Mouse (Mus musculus) forebrain, embryonic 16.5 days (tissue): ENCODE measurements around the gene Rbfox1. TPM values are rescaled to one million over a fixed set of nuclear protein-coding genes. Genes with fewer than 3 reads are reported as not detected.

Experiments used
- ATAC-seq: fragments of 200-750 bp; cut with Nextera tagmentation; 2 replicates; pipeline ENCODE4 v1.8.0; 2017; ENCODE audit warnings: mild to moderate bottlenecking, moderate library complexity
- H3K27ac ChIP-seq: fragments of 300-500 bp; sonication (generic); 2 replicates; pipeline ENCODE4 v1.5.1; 2014; ENCODE audit warnings: low read length, control low read depth
- H3K27me3 ChIP-seq: fragments of 300-500 bp; sonication (generic); replicated peaks from 2 replicates; pipeline ENCODE4 v1.6.1; 2014; ENCODE audit warnings: low read length; ENCODE audit not compliant: control insufficient read depth, insufficient read depth
- H3K36me3 ChIP-seq: fragments of 300-500 bp; sonication (generic); 2 replicates; pipeline ENCODE4 v1.6.1; 2014; ENCODE audit not compliant: control insufficient read depth, insufficient read depth
- H3K4me1 ChIP-seq: fragments of 300-500 bp; sonication (generic); replicated peaks from 2 replicates; pipeline ENCODE4 v1.6.1; 2014; ENCODE audit warnings: low read length; ENCODE audit not compliant: control insufficient read depth, insufficient read depth
- H3K4me2 ChIP-seq: fragments of 300-500 bp; sonication (generic); 2 replicates; pipeline ENCODE4 v1.6.1; 2014; ENCODE audit warnings: mild to moderate bottlenecking, low read length, control low read depth
- H3K4me3 ChIP-seq: fragments of 300-500 bp; sonication (generic); replicated peaks from 2 replicates; pipeline ENCODE4 v1.5.1; 2014; ENCODE audit warnings: mild to moderate bottlenecking, low read length, control low read depth
- H3K9ac ChIP-seq: fragments of 300-500 bp; sonication (generic); replicated peaks from 2 replicates; pipeline ENCODE4 v1.6.1; 2014; ENCODE audit warnings: low read depth, low read length, control low read depth
- H3K9me3 ChIP-seq: fragments of 300-500 bp; sonication (generic); 2 replicates; pipeline ENCODE4 v1.6.1; 2016; ENCODE audit warnings: low read length; ENCODE audit not compliant: control insufficient read depth
- WGBS: fragments of 180-500 bp; shearing (Covaris S2); extraction: QIAGEN DNeasy Blood & Tissue Kit; methylation state at CpG from one replicate; pipeline ENCODE4 v1.1.7; 2014; 5-methylcytosine and 5-hydroxymethylcytosine counted together
- polyA plus RNA-seq: library from polyadenylated mRNA; unstranded; fragments of >200 nt; fragmentation: Nextera tagmentation; extraction: Ambion mirVana; gene quantifications from 2 replicates; pipeline ENCODE4 v1.2.1, GENCODE M21; 2015

Gene Rbfox1
- polyA plus RNA-seq, 1 experiment from 2014 or later, result 210 TPM

- H3K36me3 ChIP-seq, result no peaks in the 10 kb centered on the region
- H3K27ac ChIP-seq, result no peak overlapping the region
- H3K4me1 ChIP-seq, result no peaks in the 10 kb centered on the region; the same call in 1 of the 2 replicates
- 90% methylated on average over 3 of the region's 3 CpGs for WGBS
- H3K9me3 ChIP-seq, result no peaks in the 10 kb centered on the region
- H3K9ac ChIP-seq, result no peak overlapping the region
- H3K4me2 ChIP-seq, result no peak overlapping the region
- ATAC-seq, result no peak
- H3K4me3 ChIP-seq, result no peak overlapping the region
- no peaks in the 10 kb centered on the region for H3K27me3 ChIP-seq
Measured at GRCm38 (mm10) chr16:6098116-6098515, 213.0 kb downstream of the Rbfox1 start.

GRCm38 (mm10) chr16:6099598-6099997 lies 214.4 kb downstream of the Rbfox1 start:
- Histone ChIP-seq H3K27me3 (no peaks in the 10 kb centered on the region), H3K27ac (no peak overlapping the region), H3K4me2 (no peak overlapping the region), H3K4me3 (no peak overlapping the region), H3K9me3 (no peaks in the 10 kb centered on the region), H3K9ac (no peak overlapping the region), H3K4me1 (no peaks in the 10 kb centered on the region; the same call in 1 of the 2 replicates), H3K36me3 (no peaks in the 10 kb centered on the region)
- 80% methylated on average over 2 of the region's 2 CpGs for WGBS
- no peak for ATAC-seq

- ATAC-seq, result no peak
- WGBS, result 86% methylated on average over 5 of the region's 5 CpGs
Measured at GRCm38 (mm10) chr16:6100421-6100877, 215.3 kb downstream of the Rbfox1 start.

GRCm38 (mm10) chr16:6103713-6104112 lies 218.6 kb downstream of the Rbfox1 start:
- Histone ChIP-seq H3K4me1 (no peaks in the 10 kb centered on the region), H3K9me3 (no peaks in the 10 kb centered on the region), H3K4me2 (no peak overlapping the region), H3K36me3 (no peaks in the 10 kb centered on the region), H3K9ac (no peak overlapping the region), H3K27ac (no peak overlapping the region), H3K27me3 (no peaks in the 10 kb centered on the region), H3K4me3 (no peak overlapping the region)
- WGBS, result 83% methylated on average over 2 of the region's 2 CpGs
- no peak for ATAC-seq

More at GRCm38 (mm10) chr16:6100421-6100877, 215.3 kb downstream of the Rbfox1 start:
- H3K36me3 ChIP-seq, result no peaks in the 10 kb centered on the region
- H3K9ac ChIP-seq, result no peak overlapping the region
- no peak overlapping the region for H3K27ac ChIP-seq
- H3K4me2 ChIP-seq, result no peak overlapping the region
- no peaks in the 10 kb centered on the region for H3K9me3 ChIP-seq
- no peaks in the 10 kb centered on the region for H3K27me3 ChIP-seq
- H3K4me3 ChIP-seq, result no peak overlapping the region
- no peaks in the 10 kb centered on the region; the same call in 1 of the 2 replicates for H3K4me1 ChIP-seq

- 95% methylated on average over 3 of the region's 3 CpGs for WGBS
Measured at GRCm38 (mm10) chr16:6110121-6110520, 225.0 kb downstream of the Rbfox1 start.

GRCm38 (mm10) chr16:6113836-6114475 lies 228.8 kb downstream of the Rbfox1 start:
- H3K4me3 ChIP-seq, result no peak overlapping the region
- WGBS, result 12% methylated on average over 5 of the region's 5 CpGs
- no peaks in the 10 kb centered on the region for H3K36me3 ChIP-seq
- peak overlapping the region; percentile 79 for H3K27ac ChIP-seq
- no peak overlapping the region for H3K9ac ChIP-seq
- ATAC-seq, result peak; percentile 82
- H3K27me3 ChIP-seq, result no peaks in the 10 kb centered on the region
- no peaks in the 10 kb centered on the region for H3K9me3 ChIP-seq
- H3K4me2 ChIP-seq, result no peak overlapping the region
- peaks cover 9% of the 10 kb centered on the region for H3K4me1 ChIP-seq

More at GRCm38 (mm10) chr16:6110121-6110520, 225.0 kb downstream of the Rbfox1 start:
- no peaks in the 10 kb centered on the region for H3K36me3 ChIP-seq
- no peak overlapping the region for H3K27ac ChIP-seq
- H3K9me3 ChIP-seq, result no peaks in the 10 kb centered on the region
- no peak overlapping the region for H3K4me2 ChIP-seq
- peaks cover 9% of the 10 kb centered on the region for H3K4me1 ChIP-seq
- ATAC-seq, result no peak
- no peak overlapping the region for H3K4me3 ChIP-seq
- H3K9ac ChIP-seq, result no peak overlapping the region
- no peaks in the 10 kb centered on the region for H3K27me3 ChIP-seq

- no peak for ATAC-seq
- H3K4me1 ChIP-seq, result no peaks in the 10 kb centered on the region
- H3K4me3 ChIP-seq, result no peak overlapping the region
- H3K27me3 ChIP-seq, result no peaks in the 10 kb centered on the region
- no peak overlapping the region for H3K27ac ChIP-seq
- no peak overlapping the region for H3K9ac ChIP-seq
- peaks cover 3% of the 10 kb centered on the region; the same call in 1 of the 2 replicates for H3K9me3 ChIP-seq
- H3K4me2 ChIP-seq, result no peak overlapping the region
- no peaks in the 10 kb centered on the region for H3K36me3 ChIP-seq
- WGBS, result 70% methylated on average over 1 of the region's 1 CpGs
Measured at GRCm38 (mm10) chr16:6119472-6119871, 234.3 kb downstream of the Rbfox1 start.

GRCm38 (mm10) chr16:6121232-6121631 lies 236.1 kb downstream of the Rbfox1 start:
- Histone ChIP-seq H3K4me3 (no peak overlapping the region), H3K4me1 (no peaks in the 10 kb centered on the region), H3K36me3 (no peaks in the 10 kb centered on the region), H3K27ac (no peak overlapping the region), H3K9me3 (peaks cover 3% of the 10 kb centered on the region; the same call in 1 of the 2 replicates), H3K4me2 (no peak overlapping the region), H3K27me3 (no peaks in the 10 kb centered on the region), H3K9ac (no peak overlapping the region)
- 91% methylated on average over 4 of the region's 4 CpGs for WGBS
- ATAC-seq, result no peak

GRCm38 (mm10) chr16:6122859-6123258 lies 237.7 kb downstream of the Rbfox1 start:
- Histone ChIP-seq H3K9ac (no peak overlapping the region), H3K4me3 (no peak overlapping the region), H3K4me1 (no peaks in the 10 kb centered on the region), H3K36me3 (no peaks in the 10 kb centered on the region), H3K27me3 (no peaks in the 10 kb centered on the region), H3K4me2 (no peak overlapping the region), H3K27ac (no peak overlapping the region), H3K9me3 (peaks cover 3% of the 10 kb centered on the region; the same call in 1 of the 2 replicates)
- no peak for ATAC-seq
- 97% methylated on average over 22 of the region's 22 CpGs for WGBS
